Mouse (Mus musculus): ENCODE results near the gene Gtpbp2.

Gtpbp2 gene

GRCm38 (mm10) chr17:46152847-46153782, 7.7 kb upstream of the Gtpbp2 start, which contains the start of gene Mad2l1bp:
Gene Mad2l1bp, minus strand, starts transcription at chr17:46153553.
- peak; percentile 81 for DNase-seq (ENCODE audit: low read depth, low spot score)

- DNase-seq (ENCODE audit: low read depth, low spot score) = no peak
These were observed 6.5 kb upstream of the Gtpbp2 start for GRCm38 (mm10) chr17:46154336-46154735.

- no peak for DNase-seq (ENCODE audit: low read depth, low spot score)
These were observed 4.2 kb upstream of the Gtpbp2 start for GRCm38 (mm10) chr17:46156680-46157079.

- no peak for DNase-seq (ENCODE audit: low read depth, low spot score)
These were observed 3.7 kb upstream of the Gtpbp2 start for GRCm38 (mm10) chr17:46157131-46157530.

- DNase-seq (ENCODE audit: low read depth, low spot score) = no peak
These were observed 1.6 kb upstream of the Gtpbp2 start for GRCm38 (mm10) chr17:46159236-46159635.

GRCm38 (mm10) chr17:46160090-46160662, 656 bp upstream of the Gtpbp2 start:
- DNase-seq (ENCODE audit: low read depth, low spot score) = no peak

- no peak for DNase-seq (ENCODE audit: low read depth, low spot score)
These were observed 347 bp downstream of the Gtpbp2 start for GRCm38 (mm10) chr17:46161179-46161578.

- no peak for DNase-seq (ENCODE audit: low read depth, low spot score)
These were observed 878 bp downstream of the Gtpbp2 start for GRCm38 (mm10) chr17:46161710-46162109.

GRCm38 (mm10) chr17:46162551-46162950, 1.7 kb downstream of the Gtpbp2 start:
- no peak for DNase-seq (ENCODE audit: low read depth, low spot score)

- no peak for DNase-seq (ENCODE audit: low read depth, low spot score)
These were observed 2.2 kb downstream of the Gtpbp2 start for GRCm38 (mm10) chr17:46162951-46163421.

GRCm38 (mm10) chr17:46164301-46164700, 3.5 kb downstream of the Gtpbp2 start:
- DNase-seq (ENCODE audit: low read depth, low spot score) = no peak

GRCm38 (mm10) chr17:46164791-46165190, 4.0 kb downstream of the Gtpbp2 start:
- no peak for DNase-seq (ENCODE audit: low read depth, low spot score)

- DNase-seq (ENCODE audit: low read depth, low spot score) = no peak
These were observed 4.6 kb downstream of the Gtpbp2 start for GRCm38 (mm10) chr17:46165460-46165859.

- DNase-seq (ENCODE audit: low read depth, low spot score) = no peak
These were observed 5.4 kb downstream of the Gtpbp2 start for GRCm38 (mm10) chr17:46166270-46166669.

GRCm38 (mm10) chr17:46167014-46167413, 6.2 kb downstream of the Gtpbp2 start:
- DNase-seq (ENCODE audit: low read depth, low spot score) = no peak

GRCm38 (mm10) chr17:46168318-46168717, 7.5 kb downstream of the Gtpbp2 start:
- DNase-seq (ENCODE audit: low read depth, low spot score) = no peak

GRCm38 (mm10) chr17:46168768-46169167, 7.9 kb downstream of the Gtpbp2 start:
- DNase-seq (ENCODE audit: low read depth, low spot score) = no peak

- DNase-seq (ENCODE audit: low read depth, low spot score) = no peak
These were observed 9.7 kb downstream of the Gtpbp2 start for GRCm38 (mm10) chr17:46170538-46170937.

GRCm38 (mm10) chr17:46182273-46182672, 21.4 kb downstream of the Gtpbp2 start:
- no peak for DNase-seq (ENCODE audit: low read depth, low spot score)

GRCm38 (mm10) chr17:46188829-46189228, 28.0 kb downstream of the Gtpbp2 start:
- DNase-seq (ENCODE audit: low read depth, low spot score) = no peak

- no peak for DNase-seq (ENCODE audit: low read depth, low spot score)
These were observed 40.3 kb downstream of the Gtpbp2 start for GRCm38 (mm10) chr17:46201151-46201550.

GRCm38 (mm10) chr17:46202421-46203071, 41.7 kb downstream of the Gtpbp2 start, which contains the start of the genes Polh and Xpo5:
Gene Polh, minus strand, starts transcription at chr17:46202645.
Gene Xpo5, plus strand, starts transcription at chr17:46202782.
- DNase-seq (ENCODE audit: low read depth, low spot score) = peak; percentile 89

Measured in brain, embryonic 18.5 days (tissue).